Mouse (Mus musculus): ENCODE data around the gene Nell1. TPM values are rescaled to one million over a fixed set of nuclear protein-coding genes. Genes with fewer than 3 reads are reported as not detected.

The Nell1 gene
- total RNA-seq, 1 experiment from 2014 or later, result 2.1 TPM

DNA sequence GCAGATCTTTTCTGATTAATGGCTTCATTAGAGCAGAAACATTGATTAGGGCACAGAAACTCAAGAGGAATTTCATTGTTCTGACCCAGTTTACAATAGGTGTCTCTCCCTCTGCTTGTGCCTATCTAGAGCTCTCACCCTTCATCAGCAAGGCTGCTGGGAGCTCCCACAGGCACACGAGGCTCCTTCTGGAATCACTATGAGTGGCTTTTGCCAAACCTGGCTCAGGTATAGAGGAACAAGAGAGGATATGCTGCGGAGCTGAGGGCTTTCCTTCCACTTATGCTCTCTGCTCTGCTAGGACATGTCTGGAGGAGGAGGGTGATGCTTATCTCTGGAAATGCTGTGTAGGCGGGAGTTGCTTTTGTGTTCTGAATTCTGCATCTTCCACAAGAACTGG, 285.4 kb downstream of the Nell1 start:
- DNase-seq, result no peak

DNA sequence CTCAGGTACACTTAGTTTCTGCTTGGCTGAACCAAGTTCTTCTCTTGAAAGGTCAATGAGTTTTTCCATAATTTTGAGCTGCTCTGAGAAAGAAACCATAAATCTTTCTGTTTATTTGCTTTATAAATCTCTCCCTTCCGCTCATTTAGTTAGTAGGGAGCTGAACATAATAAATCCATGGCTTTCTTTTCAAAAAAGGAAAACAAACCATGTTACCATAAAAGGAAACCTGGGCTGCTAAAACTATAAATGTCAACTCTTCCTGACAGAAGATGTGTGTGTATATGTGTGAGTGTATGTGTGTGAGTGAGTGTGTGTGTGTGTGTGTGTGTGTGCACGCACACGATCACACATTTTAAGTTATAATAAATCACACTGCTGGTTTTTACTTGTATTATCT, 320.8 kb downstream of the Nell1 start:
- DNase-seq, result no peak

DNA sequence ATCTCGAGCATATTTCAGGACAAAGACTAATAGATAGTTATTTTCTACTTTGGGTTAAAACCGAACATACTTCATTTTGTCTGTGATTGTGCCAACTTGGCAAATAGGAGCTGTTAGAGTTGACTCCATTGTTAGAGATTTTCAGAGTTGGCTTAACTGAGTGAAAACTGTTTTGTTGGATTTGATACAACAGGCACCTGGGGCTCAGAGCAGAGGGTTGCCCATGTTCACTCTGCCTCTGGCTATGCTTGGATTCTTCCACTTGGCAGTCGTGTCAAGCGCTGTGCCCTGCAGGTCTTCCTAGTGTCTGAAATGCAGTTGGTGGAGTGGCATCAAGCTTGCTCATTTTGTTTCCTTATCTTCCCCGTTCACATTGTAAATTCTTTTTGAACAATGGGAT, 363.6 kb downstream of the Nell1 start:
- DNase-seq, result no peak

DNA sequence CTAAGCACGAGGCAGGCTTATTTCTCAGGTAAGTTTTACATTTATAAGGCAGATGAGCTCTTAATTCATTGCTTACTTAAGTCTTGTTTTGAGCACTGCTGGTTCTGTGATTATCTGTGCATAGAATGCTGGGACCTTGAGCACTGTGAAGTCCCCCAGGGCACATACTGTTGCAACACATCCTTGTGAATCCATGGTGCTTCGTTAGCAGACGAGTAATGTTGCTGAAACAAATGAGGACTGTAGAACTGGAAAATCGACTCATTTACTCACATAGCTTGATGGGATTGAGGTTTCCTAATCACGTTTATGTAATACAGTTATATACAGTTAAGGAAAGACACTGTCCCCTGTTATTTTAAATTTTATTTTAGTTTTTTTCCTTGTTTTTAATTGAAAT, 364.1 kb downstream of the Nell1 start:
- DNase-seq, result no peak

DNA sequence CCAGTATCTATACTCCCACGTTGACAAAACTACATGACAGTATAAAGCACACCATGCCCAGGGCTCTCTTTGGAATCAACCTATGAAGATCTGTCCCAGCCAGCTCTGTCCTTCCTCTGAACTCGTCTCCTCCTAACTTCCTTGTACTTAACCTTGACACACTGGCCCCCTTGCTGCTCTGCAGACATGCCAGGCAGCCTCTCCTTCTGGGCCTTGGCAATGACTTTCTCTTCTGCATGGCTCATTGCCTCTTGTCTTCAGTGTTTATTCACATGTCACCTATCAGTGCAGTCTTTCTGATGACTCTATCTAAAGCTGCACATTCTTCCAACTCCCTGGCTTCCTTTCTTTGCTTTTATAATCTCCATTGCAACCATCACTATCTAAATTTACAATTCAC, 376.9 kb downstream of the Nell1 start:
- no peak for DNase-seq

DNA sequence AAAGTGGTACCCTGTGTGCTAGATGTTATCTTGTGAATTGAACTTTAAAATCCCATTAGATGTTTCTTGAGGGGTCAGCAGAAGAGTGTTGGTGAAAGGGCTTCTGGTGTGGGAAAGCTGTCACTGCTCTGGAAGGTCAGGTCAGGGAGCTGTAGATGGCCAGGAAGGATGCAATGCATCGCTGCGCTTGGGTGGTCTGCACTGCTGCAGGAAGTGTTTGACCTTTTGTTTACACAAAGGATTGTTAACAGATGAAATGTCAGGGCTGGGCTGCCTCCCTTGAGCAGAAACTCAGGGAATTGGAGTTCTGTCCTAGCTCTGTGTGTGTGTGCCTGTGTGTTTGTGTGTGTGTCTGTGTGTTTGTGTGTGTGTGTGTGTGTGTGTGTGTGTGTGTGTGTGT, 382.5 kb downstream of the Nell1 start:
- DNase-seq, result no peak

DNA sequence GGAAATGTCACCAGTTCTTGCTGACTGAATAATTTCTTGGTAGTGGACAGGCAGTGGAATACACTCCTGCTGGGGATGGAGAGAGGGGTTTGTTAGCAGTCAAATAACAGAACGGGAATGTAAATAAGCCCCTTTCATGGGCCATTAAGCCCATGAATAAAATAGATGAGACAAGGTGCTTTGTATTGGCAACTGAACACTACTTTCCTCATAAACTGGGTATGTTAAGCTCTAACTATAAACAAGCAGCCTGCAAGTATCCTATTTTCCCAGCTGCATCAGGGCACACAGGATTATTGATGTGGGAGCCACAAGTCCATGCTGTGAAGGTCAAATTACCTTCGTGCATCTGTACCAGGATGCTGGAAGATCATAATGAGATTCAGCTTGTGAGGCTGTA, 387.4 kb downstream of the Nell1 start:
- DNase-seq, result no peak

DNA sequence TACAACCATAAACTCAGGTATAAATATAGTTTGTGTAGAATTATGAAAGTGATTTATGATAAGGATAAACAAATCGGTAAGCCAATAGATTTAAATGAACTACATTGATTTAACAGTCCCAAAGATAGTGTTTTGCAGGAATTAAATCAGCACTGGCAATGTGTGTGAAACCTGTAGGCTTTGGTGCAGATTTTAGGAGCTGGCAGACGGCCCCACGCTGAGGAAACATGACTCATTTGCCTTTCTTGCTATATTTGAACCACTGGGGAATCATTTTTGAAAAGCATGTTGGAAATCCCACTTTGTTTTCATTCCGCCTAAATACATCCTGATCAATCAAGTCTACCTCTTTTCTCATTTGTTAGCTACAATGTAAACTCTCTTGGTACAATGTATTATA, 400.2 kb downstream of the Nell1 start:
- DNase-seq, result no peak

DNA sequence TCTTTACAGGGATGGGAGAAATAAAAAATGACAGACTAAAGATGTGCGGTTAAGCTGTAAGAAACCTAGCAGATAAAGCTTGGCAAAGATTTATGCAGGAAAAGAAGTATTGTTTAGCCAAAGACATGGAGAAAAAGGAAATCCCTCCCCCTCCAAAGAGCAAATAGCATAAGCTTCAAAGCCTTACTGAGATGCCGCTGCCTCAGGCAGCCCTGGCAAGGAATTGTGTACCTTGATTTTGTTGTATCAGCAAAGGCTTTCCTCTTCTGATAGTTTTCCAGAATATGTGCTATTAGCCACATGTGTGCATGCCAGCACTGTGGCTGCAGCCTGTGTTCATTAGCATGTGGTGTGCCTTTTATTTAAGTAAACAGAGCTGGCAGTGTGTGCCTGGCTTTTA, 435.8 kb downstream of the Nell1 start:
- no peak for DNase-seq

DNA sequence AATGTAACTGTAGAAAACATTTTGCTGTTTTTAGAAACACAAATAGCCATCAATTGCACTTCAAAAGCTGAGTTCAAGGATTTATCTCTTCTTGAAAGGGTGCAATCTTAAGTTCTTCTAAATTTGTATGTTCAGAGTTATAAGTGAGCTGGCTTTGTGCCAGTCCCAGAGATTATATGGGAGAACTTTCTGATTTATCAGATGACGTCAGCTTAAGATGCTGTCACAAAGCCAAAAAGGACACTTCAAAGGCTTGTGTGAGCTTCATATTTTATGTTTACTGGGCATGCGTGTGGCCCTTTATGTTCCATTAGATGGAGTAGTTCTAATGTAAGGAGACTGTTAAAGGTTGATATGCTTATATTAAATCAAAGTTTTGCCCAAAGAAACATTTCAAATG, 445.3 kb downstream of the Nell1 start:
- DNase-seq, result peak; percentile 11

DNA sequence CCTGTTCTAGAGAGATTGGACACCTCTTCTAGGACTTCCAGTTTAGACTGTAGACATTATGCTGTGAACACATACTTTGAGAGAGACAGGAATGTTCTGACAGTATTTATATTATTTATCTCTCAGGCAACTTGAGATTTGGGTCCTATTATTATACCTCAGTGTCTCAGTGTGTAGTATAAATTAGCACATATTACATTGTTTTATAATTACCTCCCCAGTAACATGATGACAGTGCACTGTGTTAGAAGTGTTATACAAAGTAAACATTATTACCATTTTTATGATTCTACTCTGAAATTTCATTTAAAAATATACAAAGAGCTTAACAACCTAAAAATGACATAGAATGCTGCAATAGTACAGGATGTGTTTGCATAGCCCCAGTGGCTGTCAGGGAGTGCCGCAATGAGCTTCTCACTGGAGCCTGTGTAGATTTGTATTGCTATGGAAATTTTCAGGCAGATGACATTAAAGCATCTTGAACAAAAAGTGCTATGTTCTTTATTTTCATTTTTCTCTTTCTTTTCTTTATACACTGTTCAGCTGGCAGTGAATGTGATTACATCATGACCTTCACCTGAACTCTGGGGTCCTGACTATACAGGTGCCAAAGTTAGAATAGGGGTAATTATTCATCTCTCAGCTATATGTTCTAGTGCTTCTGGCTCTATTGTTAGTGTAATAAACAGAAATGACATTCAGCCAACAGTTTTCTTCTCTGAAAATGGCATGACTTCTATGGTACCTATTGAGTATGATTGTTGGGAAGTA, 447.9 kb downstream of the Nell1 start:
- no peak for DNase-seq

DNA sequence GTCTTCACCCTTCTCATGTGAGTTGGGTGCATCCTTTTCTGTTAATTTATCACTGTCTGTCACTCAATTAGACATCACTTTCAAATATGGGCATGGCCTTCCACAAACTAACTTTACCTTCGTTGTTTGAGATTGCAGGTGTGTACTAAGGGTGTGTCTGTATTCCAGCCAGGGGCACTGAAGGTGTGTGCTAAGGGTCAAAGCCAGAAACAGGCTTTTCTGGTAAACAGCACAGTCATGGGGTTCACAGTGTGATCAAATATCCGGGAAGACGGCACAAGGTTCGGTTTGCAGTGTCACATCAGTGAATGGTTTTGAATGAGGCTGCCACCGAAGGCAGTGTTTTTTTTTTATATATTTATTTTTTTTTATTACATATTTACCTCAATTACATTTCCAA, 455.1 kb downstream of the Nell1 start:
- no peak for DNase-seq

DNA sequence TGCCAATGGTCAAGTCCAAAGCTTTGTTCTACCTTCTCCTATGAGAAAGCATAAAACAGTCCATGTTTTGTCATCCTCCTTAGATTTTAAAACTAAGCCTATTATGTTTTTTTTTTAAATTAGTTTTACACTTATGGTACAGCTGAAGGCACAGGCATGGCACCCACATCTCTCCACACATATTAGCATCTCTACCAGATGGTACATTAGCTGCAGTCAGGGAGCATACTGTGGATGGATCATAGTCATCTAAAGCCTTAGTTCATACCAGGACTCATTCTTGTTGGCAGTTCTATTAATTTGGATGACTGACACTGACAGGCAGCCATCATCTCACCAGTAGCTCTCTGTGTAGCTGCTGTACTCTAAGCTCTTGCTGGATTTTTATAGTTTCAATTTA, 466.6 kb downstream of the Nell1 start:
- DNase-seq, result no peak

DNA sequence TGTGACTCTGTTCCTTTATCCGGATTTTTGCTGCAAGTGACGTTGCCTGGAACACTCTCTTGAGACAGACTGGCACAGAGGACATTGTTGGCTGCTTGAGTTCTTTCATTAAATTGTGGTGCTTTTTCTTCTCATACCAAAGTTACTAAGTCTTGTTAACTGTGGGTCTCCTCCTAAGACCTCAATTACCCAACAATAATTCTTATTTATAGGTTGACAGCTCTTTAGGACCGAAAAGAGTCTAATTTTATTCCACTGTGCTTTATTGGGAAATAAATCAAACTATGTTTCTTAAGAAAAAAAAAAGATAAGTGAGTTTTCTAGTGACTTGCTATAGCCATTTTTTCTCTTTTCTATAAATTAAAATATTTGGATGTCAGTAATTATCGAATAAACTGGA, 472.7 kb downstream of the Nell1 start:
- DNase-seq, result no peak

DNA sequence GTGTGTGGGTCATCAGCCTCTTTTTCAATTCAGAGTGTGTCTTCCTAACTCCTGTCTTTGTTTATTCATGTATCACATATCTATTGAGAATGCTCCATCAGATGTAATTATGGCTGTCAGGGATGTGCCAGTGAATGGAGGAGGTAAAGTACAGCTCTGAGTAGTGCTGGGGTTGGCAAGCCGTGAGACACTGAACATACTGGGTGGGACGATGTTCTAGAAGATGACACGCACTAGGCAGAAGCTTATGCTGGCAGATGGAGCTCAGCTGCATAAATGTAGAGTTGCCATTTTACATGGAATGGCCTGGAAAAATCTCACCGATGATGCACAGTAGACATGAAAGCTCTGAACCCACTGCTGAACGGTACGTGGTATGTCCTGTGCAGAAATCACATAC, 493.1 kb downstream of the Nell1 start:
- no peak for DNase-seq

DNA sequence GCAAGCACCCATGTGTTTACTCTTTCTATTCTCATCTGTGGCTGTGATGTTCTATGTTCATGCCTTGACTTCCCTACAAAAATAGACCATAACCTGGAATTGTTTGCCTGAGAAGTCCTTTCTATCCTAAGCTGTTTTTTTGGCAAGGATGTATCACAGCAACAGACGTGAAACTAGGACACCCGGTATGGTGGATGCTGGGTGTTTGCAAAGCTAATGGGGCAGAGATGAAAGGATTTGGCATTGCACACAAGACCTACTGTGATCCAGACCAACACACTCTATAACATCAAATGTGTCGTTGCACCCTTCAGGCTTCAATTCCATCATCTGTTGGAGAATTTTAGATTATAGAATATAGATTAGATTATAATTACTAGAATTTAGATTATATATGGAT, 495.9 kb downstream of the Nell1 start:
- DNase-seq, result no peak

DNA sequence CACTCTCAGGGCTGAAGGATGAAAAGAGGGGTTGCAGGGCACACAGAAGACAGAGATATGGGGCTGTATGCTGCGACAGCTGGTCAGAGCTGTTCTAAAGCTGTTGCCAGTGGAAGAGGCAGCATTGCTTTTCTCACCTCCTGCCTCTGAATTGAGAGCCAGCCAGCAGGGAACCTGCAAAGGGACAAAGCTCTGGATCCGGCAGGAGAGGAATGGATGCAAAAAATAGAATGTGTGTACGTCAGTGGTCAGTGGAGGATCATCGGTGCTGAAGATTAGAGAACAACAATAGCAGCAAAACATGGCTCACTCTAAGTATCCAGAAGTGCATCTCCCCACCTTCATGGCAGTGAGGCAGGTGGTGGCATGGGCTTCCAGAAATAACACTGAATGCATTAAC, 507.3 kb downstream of the Nell1 start:
- no peak for DNase-seq

DNA sequence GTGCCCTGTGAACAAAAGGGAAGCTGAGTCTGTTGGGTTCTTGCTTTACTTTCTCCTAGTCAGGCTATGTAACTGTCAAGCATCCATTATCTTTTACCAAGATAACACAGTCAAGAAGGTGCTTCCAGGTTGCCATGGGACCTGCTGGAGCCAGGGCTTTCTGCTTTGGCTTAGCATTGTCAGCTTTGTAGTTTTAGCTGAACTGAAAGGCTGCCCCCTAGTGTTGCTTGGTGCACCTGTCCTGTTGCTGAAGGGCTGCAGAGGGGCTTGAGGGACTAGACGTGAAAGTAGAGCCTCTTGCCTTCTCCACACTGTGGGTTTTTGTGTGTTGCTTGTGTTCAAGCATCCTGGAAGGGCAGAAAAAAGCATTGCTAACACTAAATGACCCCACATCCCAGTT, 510.6 kb downstream of the Nell1 start:
- peak; percentile 44 for DNase-seq

DNA sequence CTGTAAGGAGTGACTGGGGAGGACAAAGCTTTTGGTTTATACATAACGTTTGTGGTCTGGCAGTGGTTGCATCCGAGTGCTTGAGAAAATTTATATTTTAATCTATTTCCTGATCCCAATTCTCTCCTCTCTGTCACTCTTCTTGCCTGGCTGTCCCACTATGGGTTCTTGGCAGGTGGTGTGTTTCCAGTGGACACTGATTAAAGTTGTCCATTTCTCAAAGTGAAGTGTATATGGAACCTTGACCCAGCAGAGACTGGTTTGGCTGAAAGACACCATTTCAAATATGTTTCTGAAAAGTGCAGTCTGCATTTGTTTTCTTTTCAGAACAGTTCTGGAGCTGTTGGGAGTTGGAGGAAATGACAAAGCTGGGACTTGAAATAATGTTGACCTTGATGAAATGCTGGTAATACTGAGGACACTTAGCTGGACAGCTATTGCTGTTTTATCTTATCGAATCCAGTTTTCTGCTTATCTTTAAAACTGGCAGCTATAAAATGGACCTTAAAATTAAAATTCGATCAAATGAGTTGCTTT, 512.3 kb downstream of the Nell1 start:
- no peak for DNase-seq

DNA sequence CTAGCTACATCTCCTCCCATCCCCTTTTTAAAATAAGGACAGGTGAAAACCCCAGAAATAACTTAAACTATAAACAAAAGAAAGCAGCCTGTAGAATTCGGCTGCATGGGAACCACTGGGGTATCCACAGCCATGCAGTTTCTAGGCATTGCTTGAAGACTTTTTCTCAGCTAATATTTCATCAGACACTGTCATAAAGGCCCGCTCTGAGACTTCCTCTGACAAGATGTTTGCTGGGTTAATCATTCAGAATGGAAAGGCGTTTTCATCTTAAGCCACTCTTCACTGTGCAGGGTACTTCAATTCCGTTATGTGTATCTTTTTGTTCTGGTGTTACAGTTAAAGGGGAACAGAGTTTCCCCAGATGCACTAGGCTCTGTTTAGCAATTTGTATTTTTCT, 526.9 kb downstream of the Nell1 start:
- DNase-seq, result no peak

DNA sequence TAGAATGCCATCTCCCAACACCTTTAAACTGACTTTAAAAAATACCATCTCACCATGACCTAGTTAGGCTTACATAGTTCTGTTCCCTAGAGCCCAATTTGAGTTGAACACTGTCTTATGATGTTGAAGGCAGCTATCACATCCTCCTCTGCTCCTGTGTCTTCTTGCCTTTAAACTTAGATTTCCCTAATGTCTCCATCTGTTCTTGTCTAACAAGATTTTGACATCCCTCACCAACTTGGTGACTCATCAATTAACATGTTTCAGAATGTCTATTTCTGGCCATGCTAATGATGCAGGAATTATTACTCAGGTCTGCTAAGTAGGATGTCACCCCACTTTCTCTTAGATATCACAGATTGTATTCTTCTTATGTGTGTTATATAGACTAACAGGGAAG, 532.4 kb downstream of the Nell1 start:
- no peak for DNase-seq

DNA sequence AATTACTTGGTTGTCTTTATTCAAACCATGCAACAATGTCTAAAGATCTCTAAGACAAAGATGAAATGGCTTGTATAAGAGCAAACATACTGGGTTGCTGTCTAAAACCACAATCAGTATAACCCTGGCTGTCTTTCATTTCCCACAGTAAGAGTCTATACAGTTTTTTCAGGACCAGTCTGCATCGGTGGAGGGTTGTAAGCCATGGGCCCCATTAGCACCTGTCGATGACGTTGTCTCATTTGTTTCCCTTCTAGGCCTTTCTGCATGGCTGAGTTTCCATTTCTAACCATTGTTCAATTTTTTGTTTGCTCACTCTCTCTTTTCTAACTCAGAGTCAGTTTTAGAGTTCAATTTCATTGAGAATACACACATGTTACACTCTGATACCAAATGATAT, 540.2 kb downstream of the Nell1 start:
- no peak for DNase-seq

DNA sequence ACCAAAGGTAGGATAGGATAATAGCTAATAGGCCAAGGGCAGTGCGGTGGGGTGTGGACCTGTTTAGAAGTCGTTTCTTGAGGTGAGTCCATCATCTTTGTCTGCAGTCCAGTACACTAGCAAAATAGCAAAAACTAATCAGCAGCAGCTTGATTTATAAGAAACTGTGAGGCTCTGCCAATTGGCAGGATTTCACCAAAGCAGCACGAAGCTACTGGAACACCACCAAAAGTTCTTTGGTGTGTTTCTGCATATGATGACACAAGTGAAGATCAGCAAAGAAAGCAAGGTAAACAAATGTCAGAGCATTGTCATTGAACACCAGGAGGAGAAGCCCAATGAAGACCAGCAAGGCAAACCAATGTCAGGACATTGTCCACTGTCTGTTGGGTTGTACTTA, 542.0 kb downstream of the Nell1 start:
- DNase-seq, result no peak

DNA sequence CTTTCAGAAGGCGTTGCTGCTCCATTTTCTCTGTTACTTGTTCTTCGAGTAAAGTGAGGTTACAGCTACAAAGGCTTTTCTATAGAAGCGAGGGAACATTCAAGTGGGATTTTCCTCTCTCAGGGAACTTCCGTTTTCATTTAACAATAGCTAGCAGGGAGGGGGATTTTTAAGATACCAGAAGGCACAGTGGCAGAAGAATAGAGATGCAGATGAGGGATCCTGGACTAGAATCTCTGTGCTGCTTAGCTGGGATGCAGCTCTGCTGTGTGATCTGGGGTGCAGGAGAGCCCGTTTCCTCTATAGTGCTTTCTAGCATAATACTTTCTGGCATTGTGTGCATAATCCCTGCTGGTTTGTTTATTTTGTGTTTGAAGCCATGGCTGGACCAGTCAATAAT, 568.7 kb downstream of the Nell1 start:
- no peak for DNase-seq

DNA sequence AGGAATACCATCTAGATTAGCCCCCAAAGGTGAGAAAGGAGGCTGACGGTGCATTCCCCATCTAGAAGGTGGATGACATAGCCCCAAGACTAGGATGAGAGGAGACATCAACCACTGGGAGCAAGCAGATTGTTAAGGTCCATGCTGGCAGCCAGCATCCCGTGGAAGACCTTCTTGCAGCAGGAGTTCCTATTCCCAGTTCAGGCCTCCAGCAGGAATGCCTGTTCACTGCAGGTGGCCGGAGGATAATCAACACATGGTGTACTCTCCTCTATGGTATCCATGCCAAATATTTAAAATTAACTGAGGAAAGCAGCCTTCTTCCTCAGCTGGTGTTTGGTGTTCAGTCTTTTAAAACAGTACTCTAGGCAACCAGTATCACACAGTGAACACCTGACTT, 574.9 kb downstream of the Nell1 start:
- no peak for DNase-seq
